Comparison of ENCODE assay signal across 1 mouse cellular context in the genomic region with DNA sequence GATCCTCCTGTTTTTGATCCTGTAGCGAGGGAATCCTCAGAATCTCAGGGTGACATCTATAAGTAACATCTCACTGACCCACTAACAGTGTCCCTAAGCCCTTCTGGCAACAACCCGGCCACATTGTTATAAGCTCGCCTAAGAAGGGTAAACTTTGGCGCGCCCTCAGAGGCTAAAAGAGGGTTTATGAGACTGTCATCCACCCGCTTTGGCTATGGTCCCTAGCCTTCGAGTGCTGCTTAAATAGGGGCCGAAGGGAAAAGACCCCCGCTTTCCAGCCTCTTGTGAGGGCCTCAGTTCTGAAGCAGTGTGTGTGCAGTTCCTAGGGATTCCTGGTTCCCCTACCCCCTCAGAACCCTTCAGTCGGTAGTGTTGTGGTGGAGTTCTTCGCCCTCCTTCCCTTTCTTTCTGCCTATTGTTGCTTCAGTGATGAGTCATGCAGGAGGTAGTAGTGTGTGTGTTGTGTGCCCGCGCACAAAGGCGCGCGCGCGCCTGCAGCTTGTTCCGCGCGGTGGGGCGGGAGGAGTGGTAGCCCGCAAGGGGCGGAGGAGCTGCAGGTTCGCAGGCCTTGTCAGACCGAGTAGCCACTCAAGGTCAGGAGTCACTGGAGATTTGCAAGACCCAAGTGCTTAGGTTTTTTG.
TF ChIP-seq lines count a peak whose summit lies in the region.

No protein-coding gene starts in this region.

TF ChIP-seq in MEL, 35 proteins besides CTCF, POLR2A, EP300 and RAD21 (continued from another document):
- peak; percentile 44; the same call in 1 of the 2 replicates for TF ChIP-seq MXI1 (IDR thresholded peaks at IDR 0.05; ENCODE audit: low read depth, low read length)
- TF ChIP-seq TCF12 (IDR thresholded peaks at IDR 0.05; ENCODE audit: low read depth, low read length): no peak
- no peak for TF ChIP-seq USF1 (IDR thresholded peaks at IDR 0.05; ENCODE audit: low read depth, low read length)
- peak; percentile 67; the same call in 1 of the 2 replicates for TF ChIP-seq MAX (IDR thresholded peaks at IDR 0.05; ENCODE audit: low read length)
